Mouse (Mus musculus): ENCODE results near the gene Tmem169. TPM values are rescaled to one million over a fixed set of nuclear protein-coding genes. Genes with fewer than 3 reads are reported as not detected.

Gene Tmem169
- 0.60 TPM for polyA plus RNA-seq (2014; fragmentation: Illumina TruSeq; extraction: RNeasy Lipid Tissue Mini Kit (QIAGEN cat#74804); ENCODE audit: low read depth, low replicate concordance)

GRCm38 (mm10) chr1:72283992-72284485 is at the start of gene Tmem169, which contains the start of gene Pecr:
Tmem169 (plus strand) TSS chr1:72284369.
Pecr (minus strand) TSS chr1:72284314.

GRCm38 (mm10) chr1:72307317-72307798 is 23.2 kb downstream of the Tmem169 start, which contains the start of gene Xrcc5:
Xrcc5 (plus strand) TSS chr1:72307421.

Other genes with a start within 250 kb of the Tmem169 start
- gene Mreg, start 72.1 kb upstream of the Tmem169 start, polyA plus RNA-seq (2014; fragmentation: Illumina TruSeq; extraction: RNeasy Lipid Tissue Mini Kit (QIAGEN cat#74804); ENCODE audit: low read depth, low replicate concordance), result 25.2 TPM
- 15.5 TPM for gene Pecr, start 55 bp upstream of the Tmem169 start, polyA plus RNA-seq (2014; fragmentation: Illumina TruSeq; extraction: RNeasy Lipid Tissue Mini Kit (QIAGEN cat#74804); ENCODE audit: low read depth, low replicate concordance)
- 19.2 TPM for gene Xrcc5, start 23.1 kb downstream of the Tmem169 start, polyA plus RNA-seq (2014; fragmentation: Illumina TruSeq; extraction: RNeasy Lipid Tissue Mini Kit (QIAGEN cat#74804); ENCODE audit: low read depth, low replicate concordance)

Data from heart, adult 10 weeks (tissue).